Mouse (Mus musculus) stomach, postnatal 0 days (tissue): ENCODE results near the gene Garnl3. TPM values are rescaled to one million over a fixed set of nuclear protein-coding genes. Genes with fewer than 3 reads are reported as not detected.

Source experiments
- ATAC-seq: fragments of 200-750 bp; cut with Nextera tagmentation; 2 replicates; pipeline ENCODE4 v1.8.0; 2017; ENCODE audit not compliant: low FRiP score, low TSS enrichment
- DNase-seq: peaks from one replicate; pipeline ENCODE4 v3.0.0-alpha.2; 2016; ENCODE audit warnings: low spot score
- H3K27ac ChIP-seq: fragments of 300-500 bp; sonication (generic); replicated peaks from 2 replicates; pipeline ENCODE4 v1.5.1; 2014; ENCODE audit warnings: mild to moderate bottlenecking, control low read depth
- H3K27me3 ChIP-seq: fragments of 300-500 bp; sonication (generic); 2 replicates; pipeline ENCODE4 v1.6.1; 2014; ENCODE audit warnings: low read length; ENCODE audit not compliant: control insufficient read depth, insufficient read depth
- H3K36me3 ChIP-seq: fragments of 300-500 bp; sonication (generic); 2 replicates; pipeline ENCODE4 v1.6.1; 2014; ENCODE audit warnings: low read length, mixed read lengths; ENCODE audit not compliant: control insufficient read depth, insufficient read depth
- H3K4me1 ChIP-seq: fragments of 300-500 bp; sonication (generic); replicated peaks from 2 replicates; pipeline ENCODE4 v1.6.1; 2014; ENCODE audit warnings: antibody characterized with exemption; ENCODE audit not compliant: control insufficient read depth, insufficient read depth
- H3K4me2 ChIP-seq: fragments of 300-500 bp; sonication (generic); replicated peaks from 2 replicates; pipeline ENCODE4 v1.6.1; 2014; ENCODE audit warnings: low read depth, mild to moderate bottlenecking, control low read depth, moderate library complexity
- H3K4me3 ChIP-seq: fragments of 300-500 bp; sonication (generic); 2 replicates; pipeline ENCODE4 v1.5.1; 2014; ENCODE audit warnings: low read depth, low read length, control low read depth
- H3K9ac ChIP-seq: fragments of 300-500 bp; sonication (generic); 2 replicates; pipeline ENCODE4 v1.6.1; 2014; ENCODE audit warnings: mild to moderate bottlenecking, low read length, control low read depth, mixed read lengths
- H3K9me3 ChIP-seq: fragments of 300-500 bp; sonication (generic); 2 replicates; pipeline ENCODE4 v1.6.1; 2016; ENCODE audit warnings: low read length; ENCODE audit not compliant: control insufficient read depth
- CTCF ChIP-seq: IDR thresholded peaks from 2 replicates; pipeline ENCODE4 v1.5.1; 2016; ENCODE audit warnings: antibody characterized with exemption, low read depth, mild to moderate bottlenecking, moderate library complexity
- EP300 ChIP-seq: optimal IDR thresholded peaks from 2 replicates; pipeline ENCODE3; 2016; ENCODE audit warnings: antibody characterized with exemption
- WGBS: fragments of 180-500 bp; shearing (Covaris S2); extraction: QIAGEN DNeasy Blood & Tissue Kit; methylation state at CpG from one replicate; pipeline ENCODE4 v1.1.7; 2014; 5-methylcytosine and 5-hydroxymethylcytosine counted together
- polyA plus RNA-seq: library from polyadenylated mRNA; unstranded; fragments of >200 nt; fragmentation: Nextera tagmentation; extraction: Ambion mirVana; gene quantifications from 2 replicates; pipeline ENCODE4 v1.2.1, GENCODE M21; 2015

Gene Garnl3
- 5.6 and 6.7 TPM in 2 replicates for polyA plus RNA-seq

GRCm38 (mm10) chr2:33131500-33132092, at the start of gene Garnl3:
Garnl3 (minus strand) TSS chr2:33131654.
- Histone ChIP-seq H3K27ac (peak within 1 kb of the TSS; percentile 61), H3K4me2 (peak within 1 kb of the TSS; percentile 98), H3K4me1 (0 out of 2 replicates have a peak, but pooled peaks cover 3% of the 10 kb centered on the region), H3K27me3 (no peaks in the 10 kb centered on the region), H3K4me3 (peak within 1 kb of the TSS; percentile 63), H3K9me3 (no peaks in the 10 kb centered on the region), H3K36me3 (no peaks in the 10 kb centered on the region), H3K9ac (peak within 1 kb of the TSS; percentile 51)
- WGBS = under 1% methylated on average over 22 of the region's 22 CpGs
- DNase-seq (peak; percentile 69), ATAC-seq (peak; percentile 0)
- TF ChIP-seq CTCF = peak; percentile 83
- no peak for TF ChIP-seq EP300

- 45% methylated on average over 16 of the region's 16 CpGs for WGBS
- no peaks in the 10 kb centered on the region for H3K27me3 ChIP-seq
- no peak overlapping the region for H3K9ac ChIP-seq
- TF ChIP-seq EP300 = no peak
- no peak for TF ChIP-seq CTCF
- no peak overlapping the region for H3K4me3 ChIP-seq
- DNase-seq = no peak
- H3K4me1 ChIP-seq = peaks cover 7% of the 10 kb centered on the region; the same call in 1 of the 2 replicates
- H3K27ac ChIP-seq = 0 out of 2 replicates have a peak overlapping the region, but pooled peaks have one; percentile 35
- H3K36me3 ChIP-seq = no peaks in the 10 kb centered on the region
- no peaks in the 10 kb centered on the region for H3K9me3 ChIP-seq
- no peak overlapping the region for H3K4me2 ChIP-seq
- peak; percentile 51 for ATAC-seq
Observed at GRCm38 (mm10) chr2:33179930-33180630, 48.6 kb upstream of the Garnl3 start.

- no peak overlapping the region for H3K4me2 ChIP-seq
- 0 out of 2 replicates have a peak overlapping the region, but pooled peaks have one; percentile 35 for H3K27ac ChIP-seq
- peaks cover 7% of the 10 kb centered on the region; the same call in 1 of the 2 replicates for H3K4me1 ChIP-seq
- no peaks in the 10 kb centered on the region for H3K9me3 ChIP-seq
- DNase-seq (no peak), ATAC-seq (no peak)
- 74% methylated on average over 14 of the region's 14 CpGs for WGBS
- no peak overlapping the region for H3K4me3 ChIP-seq
- H3K27me3 ChIP-seq = no peaks in the 10 kb centered on the region
- H3K36me3 ChIP-seq = no peaks in the 10 kb centered on the region
- no peak overlapping the region for H3K9ac ChIP-seq
- TF ChIP-seq CTCF (no peak), EP300 (no peak)
Observed at GRCm38 (mm10) chr2:33179171-33179929, 47.9 kb upstream of the Garnl3 start.

- Histone ChIP-seq H3K9me3 (no peaks in the 10 kb centered on the region), H3K4me3 (no peak overlapping the region), H3K4me2 (no peak overlapping the region), H3K4me1 (peaks cover 7% of the 10 kb centered on the region; the same call in 1 of the 2 replicates), H3K27me3 (no peaks in the 10 kb centered on the region), H3K36me3 (no peaks in the 10 kb centered on the region), H3K9ac (0 out of 2 replicates have a peak overlapping the region, but pooled peaks have one; percentile 2), H3K27ac (peak overlapping the region; percentile 6; the same call in 1 of the 2 replicates)
- 56% methylated on average over 11 of the region's 11 CpGs for WGBS
- TF ChIP-seq EP300 = no peak
- TF ChIP-seq CTCF = no peak
- ATAC-seq (peak; percentile 33; the same call in 1 of the 2 replicates), DNase-seq (no peak)
Observed at GRCm38 (mm10) chr2:33178243-33178932, 46.9 kb upstream of the Garnl3 start.
